Mouse (Mus musculus) spleen, adult 12 weeks (tissue): ENCODE results near the gene Unc13d.
"Not testable (repeated sequence)": the region's sequence is repeated elsewhere in the genome, so short reads cannot be mapped to it uniquely, and the experiment has no call there.

ENCODE experiments used
- DNase-seq: peaks from one replicate; pipeline ENCODE4 v3.0.0; 2022; ENCODE audit warnings: low spot score

The Unc13d gene

GRCm38 (mm10) chr11:116049610-116050009 is 28.2 kb downstream of the Unc13d start:
- no peak for DNase-seq

- no peak for DNase-seq
Observed at GRCm38 (mm10) chr11:116045173-116045572, 32.6 kb downstream of the Unc13d start.

- no peak for DNase-seq
Observed at GRCm38 (mm10) chr11:116043286-116043685, 34.5 kb downstream of the Unc13d start.

- DNase-seq = no peak
Observed at GRCm38 (mm10) chr11:116042372-116043138, 35.2 kb downstream of the Unc13d start.

- no peak for DNase-seq
Observed at GRCm38 (mm10) chr11:116041833-116042232, 35.9 kb downstream of the Unc13d start.

- DNase-seq = no peak
Observed at GRCm38 (mm10) chr11:116040593-116040992, 37.2 kb downstream of the Unc13d start.

GRCm38 (mm10) chr11:116037826-116038225 is 39.9 kb downstream of the Unc13d start:
- no peak for DNase-seq

- DNase-seq = no peak
Observed at GRCm38 (mm10) chr11:116036671-116037070, 41.1 kb downstream of the Unc13d start.

GRCm38 (mm10) chr11:116034584-116034983 is 43.2 kb downstream of the Unc13d start:
- DNase-seq = no peak

- peak; percentile 60 for DNase-seq
Observed at GRCm38 (mm10) chr11:116030898-116031845, 46.6 kb downstream of the Unc13d start.

- DNase-seq = peak; percentile 90
Observed at GRCm38 (mm10) chr11:116030088-116030897, 47.5 kb downstream of the Unc13d start, which contains the start of gene Unk. Unk (plus strand) TSS chr11:116030322.

GRCm38 (mm10) chr11:116029086-116029865 is 48.5 kb downstream of the Unc13d start:
- no peak for DNase-seq

GRCm38 (mm10) chr11:116028177-116028865 is 49.4 kb downstream of the Unc13d start:
- no peak for DNase-seq

- DNase-seq = no peak
Observed at GRCm38 (mm10) chr11:116027756-116028155, 50.0 kb downstream of the Unc13d start, which contains the start of gene H3f3b. H3f3b (minus strand) TSS chr11:116027962.

- no peak for DNase-seq
Observed at GRCm38 (mm10) chr11:116025056-116025845, 52.5 kb downstream of the Unc13d start.

GRCm38 (mm10) chr11:116024356-116024808 is 53.4 kb downstream of the Unc13d start:
- DNase-seq = peak; percentile 95

- peak; percentile 80 for DNase-seq
Observed at GRCm38 (mm10) chr11:116023771-116024355, 53.9 kb downstream of the Unc13d start.

- not testable (repeated sequence) for DNase-seq
Observed at GRCm38 (mm10) chr11:116023074-116023770, 54.5 kb downstream of the Unc13d start.
